Mouse (Mus musculus) spleen, adult 2 months (tissue): ENCODE data around the gene Serac1. TPM values are rescaled to one million over a fixed set of nuclear protein-coding genes. Genes with fewer than 3 reads are reported as not detected.

Source experiments
- DNase-seq, 2 experiments: peaks; one replicate each; pipeline versions ENCODE4 v3.0.0 to v3.0.0-alpha.2; 2012 to 2021; ENCODE audit warnings: low spot score in 2 of 2, low read depth in 1 of 2
- H3K27ac ChIP-seq: fragments of 200-500 bp; 2 replicates; pipeline ENCODE4 v1.5.1; 2012; ENCODE audit warnings: low read length, inconsistent platforms; ENCODE audit not compliant: insufficient read depth
- H3K27me3 ChIP-seq: fragments of 200-500 bp; 2 replicates; pipeline ENCODE4 v1.6.1; 2012; ENCODE audit warnings: mild to moderate bottlenecking, moderate library complexity, low read length, inconsistent platforms; ENCODE audit not compliant: control insufficient read depth, insufficient read depth
- H3K36me3 ChIP-seq: fragments of 200-500 bp; 2 replicates; pipeline ENCODE4 v1.6.1; 2012; ENCODE audit warnings: mild to moderate bottlenecking, low read length, inconsistent platforms; ENCODE audit not compliant: control insufficient read depth, insufficient read depth
- H3K4me1 ChIP-seq: fragments of 200-500 bp; 2 replicates; pipeline ENCODE4 v1.6.1; 2011; ENCODE audit warnings: inconsistent platforms; ENCODE audit not compliant: control insufficient read depth, insufficient read depth, insufficient read length
- H3K4me3 ChIP-seq: fragments of 200-500 bp; 2 replicates; pipeline ENCODE4 v1.5.1; 2011; ENCODE audit warnings: mild to moderate bottlenecking, inconsistent platforms; ENCODE audit not compliant: insufficient read depth, insufficient read length; ENCODE audit errors: extremely low read depth
- CTCF ChIP-seq: fragments of 200-500 bp; IDR thresholded peaks from 2 replicates; pipeline ENCODE4 v1.5.1; 2011; ENCODE audit warnings: mild to moderate bottlenecking, inconsistent platforms; ENCODE audit not compliant: insufficient read depth, insufficient read length, insufficient replicate concordance; ENCODE audit errors: extremely low read depth
- POLR2A ChIP-seq: fragments of 200-500 bp; IDR thresholded peaks from 2 replicates; pipeline ENCODE4 v1.6.1; 2011; ENCODE audit warnings: low read depth, low read length, inconsistent platforms
- WGBS: fragments of 180-500 bp; shearing (Covaris S2); methylation state at CpG from one replicate; pipeline ENCODE4 v1.1.7; 2018; 5-methylcytosine and 5-hydroxymethylcytosine counted together
- polyA plus RNA-seq: library from polyadenylated mRNA; depleted of rRNA; stranded (reverse); fragments of >200 nt; gene quantifications from 2 replicates; pipeline ENCODE4 v1.2.3, GENCODE M21; 2012; rRNA removed

The Serac1 gene
- polyA plus RNA-seq, 1 experiment, result 1.8 TPM

DNA sequence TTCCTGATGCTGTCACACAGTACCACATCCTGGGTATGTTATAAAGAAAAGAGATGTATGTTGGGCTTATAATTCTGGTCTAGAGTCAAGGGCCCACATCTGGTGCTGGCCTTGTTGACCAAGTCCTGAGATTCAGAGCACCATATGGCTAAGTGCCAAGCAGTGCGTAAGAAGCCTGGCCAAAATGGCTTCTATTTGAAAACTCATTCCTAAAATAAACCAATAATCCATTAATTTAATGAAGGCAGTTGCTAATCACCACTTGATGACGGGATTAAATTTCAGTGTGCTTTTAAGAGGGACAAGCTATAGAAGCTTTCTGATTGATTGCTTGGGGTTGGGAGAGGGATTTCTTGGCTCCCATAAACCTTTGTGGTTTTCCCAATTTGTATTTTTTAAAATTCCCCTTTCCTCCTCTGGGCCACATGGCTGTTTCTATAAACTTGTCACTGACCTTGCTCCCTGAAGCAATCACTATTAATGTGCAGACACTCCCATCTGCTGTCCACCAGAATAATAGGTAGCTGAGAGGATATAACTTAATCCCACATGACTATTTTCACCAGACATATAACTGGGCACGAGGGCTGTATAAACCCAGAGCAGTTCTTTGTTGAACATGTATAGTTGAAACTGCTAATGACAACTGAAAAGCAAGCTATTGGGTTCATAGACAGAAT lies 85.8 kb downstream of the Serac1 start:
- Histone ChIP-seq H3K27ac (no peak overlapping the region), H3K4me1 (no peaks in the 10 kb centered on the region), H3K27me3 (no peaks in the 10 kb centered on the region), H3K36me3 (no peaks in the 10 kb centered on the region), H3K4me3 (no peak overlapping the region)
- WGBS, result 91% methylated on average over 3 of the region's 3 CpGs
- TF ChIP-seq CTCF (no peak), POLR2A (no peak)
- DNase-seq, result no peak

DNA sequence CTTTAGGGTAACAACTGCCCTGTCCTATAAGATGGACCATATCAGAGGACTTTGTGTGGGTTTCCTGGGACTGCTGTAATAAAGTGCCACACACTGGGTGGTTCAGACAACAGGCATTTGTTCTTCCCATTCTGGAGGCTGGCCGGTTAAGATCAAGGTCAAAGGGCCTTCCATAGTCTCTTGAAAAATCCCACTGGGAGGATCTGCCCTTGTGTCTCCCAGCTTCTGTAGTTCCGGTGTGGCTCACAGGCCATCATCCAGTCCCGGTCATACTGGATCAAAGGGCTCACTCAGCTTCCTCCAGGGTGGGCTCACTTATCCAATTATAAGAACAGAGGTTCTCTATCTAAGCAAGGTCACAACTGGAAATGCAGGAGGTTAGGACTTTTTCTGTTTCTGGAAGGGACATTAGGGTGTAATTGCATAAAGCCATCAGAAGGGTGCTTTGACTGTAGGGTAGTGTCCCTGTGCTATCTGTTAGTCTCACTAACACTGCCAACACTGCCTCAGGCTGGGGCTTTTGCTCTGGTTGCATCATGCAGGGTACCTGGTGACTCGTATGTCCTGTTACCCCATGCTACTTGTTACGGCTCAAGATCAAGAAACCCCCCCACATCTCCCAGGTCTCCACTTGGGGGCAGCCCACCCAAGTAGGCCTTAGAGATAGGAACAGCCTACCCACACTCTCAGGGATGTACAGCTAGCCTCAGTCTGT lies 86.5 kb downstream of the Serac1 start:
- Histone ChIP-seq H3K27ac (no peak overlapping the region), H3K4me1 (no peaks in the 10 kb centered on the region), H3K27me3 (no peaks in the 10 kb centered on the region), H3K4me3 (no peak overlapping the region), H3K36me3 (no peaks in the 10 kb centered on the region)
- DNase-seq, result no peak
- no peak for TF ChIP-seq CTCF
- no peak for TF ChIP-seq POLR2A
- WGBS, result 84% methylated on average over 5 of the region's 5 CpGs

Other genes with a start within 250 kb of the Serac1 start
- gene Snx9, start 238.4 kb downstream of the Serac1 start, polyA plus RNA-seq, result 22.1 and 26.6 TPM in 2 replicates
- 1.6 and 2.4 TPM in 2 replicates for gene Synj2, start 138.5 kb downstream of the Serac1 start, polyA plus RNA-seq
- 5.4 and 7.1 TPM in 2 replicates for gene Gtf2h5, start within 50 bp of the Serac1 start, polyA plus RNA-seq
- 23.4 and 26.8 TPM in 2 replicates for gene Tulp4, start 26.7 kb upstream of the Serac1 start, polyA plus RNA-seq
- 6.7 and 7.8 TPM in 2 replicates for gene Tmem181a, start 177.1 kb upstream of the Serac1 start, polyA plus RNA-seq
- gene Dynlt1a, start 237.8 kb upstream of the Serac1 start, polyA plus RNA-seq, result 3.7 and 3.9 TPM in 2 replicates